Mouse (Mus musculus) cerebellum, adult 11-12 months (tissue): ENCODE measurements around the gene Ly86.

Experiments used
- DNase-seq: peaks from one replicate; pipeline ENCODE4 v3.0.0; 2022

Gene Ly86

DNA sequence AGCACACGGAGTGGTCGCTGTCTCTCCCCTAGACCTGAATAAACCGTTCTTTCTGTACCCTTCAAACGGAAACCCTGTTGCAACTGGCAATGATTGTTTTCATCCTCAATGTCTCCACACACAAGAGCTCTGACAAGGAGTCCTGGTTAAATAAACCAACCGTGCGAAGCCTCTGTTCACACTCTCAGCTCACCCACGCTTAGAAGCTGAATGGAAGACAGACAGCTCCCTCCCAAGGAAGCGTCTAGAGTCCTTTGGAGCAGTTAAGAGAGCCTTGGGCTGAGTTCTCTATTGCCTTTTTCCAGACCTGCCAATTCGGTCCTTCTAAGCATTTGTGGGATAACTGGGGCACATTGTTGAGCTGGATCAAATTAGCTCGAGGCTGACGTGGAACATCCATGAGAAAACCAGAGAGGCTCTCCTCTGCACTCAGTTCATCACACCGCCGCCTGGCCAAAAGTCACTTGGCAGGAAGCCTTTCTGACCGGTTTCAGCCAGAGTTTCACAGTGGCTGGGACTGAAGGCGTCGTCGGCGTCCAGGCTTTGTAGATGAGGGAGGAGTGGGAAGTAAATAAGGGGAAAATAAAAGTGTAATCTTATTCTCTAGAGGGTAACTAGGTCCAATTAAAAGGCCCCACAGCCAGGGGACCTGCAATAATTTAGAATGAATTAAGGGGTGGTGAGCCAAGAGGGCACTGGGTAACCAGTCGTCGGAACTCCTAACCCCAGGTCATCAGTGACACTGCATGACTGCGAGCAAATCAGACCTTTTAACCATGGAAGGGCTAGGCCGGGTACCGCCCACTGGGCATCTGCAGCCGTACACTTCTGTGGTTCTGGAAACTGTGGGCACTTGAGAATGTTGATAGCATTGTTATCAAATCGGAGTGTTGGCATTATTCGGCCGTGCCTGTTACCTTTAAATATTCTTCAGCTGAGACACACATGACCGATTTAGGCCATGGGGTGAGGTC lies 115.2 kb downstream of the Ly86 start:
- no peak for DNase-seq

DNA sequence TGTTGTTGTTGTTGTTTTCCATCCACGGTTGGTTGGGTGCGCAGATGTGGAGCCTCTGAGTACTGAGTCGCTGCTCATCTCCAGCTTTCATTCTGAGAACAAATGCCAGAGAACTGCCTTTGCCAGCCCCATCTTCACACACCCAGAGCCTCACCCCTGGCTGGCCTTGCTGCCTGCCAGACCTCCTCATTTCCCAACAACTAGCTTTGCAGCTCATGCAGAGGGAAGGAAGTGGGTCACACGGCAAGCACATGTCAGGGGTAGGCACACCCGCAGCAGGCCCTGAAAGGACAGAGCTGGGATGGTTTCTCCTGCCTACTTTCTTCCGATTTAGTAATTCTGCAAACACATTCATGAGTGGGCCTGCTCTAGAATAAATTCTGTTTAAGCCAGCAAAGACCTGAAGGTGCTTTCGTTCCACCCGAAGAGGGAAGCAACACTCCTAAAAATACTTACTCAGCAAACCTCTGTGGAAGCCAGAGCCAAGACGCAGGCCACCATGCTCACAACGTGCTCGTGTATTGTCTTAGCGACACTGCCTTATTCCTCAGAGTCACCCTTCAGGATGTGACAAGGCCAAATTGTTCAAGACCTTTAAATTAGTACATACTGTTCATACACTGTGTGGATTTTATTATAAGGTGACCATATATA lies 117.2 kb downstream of the Ly86 start:
- no peak for DNase-seq

DNA sequence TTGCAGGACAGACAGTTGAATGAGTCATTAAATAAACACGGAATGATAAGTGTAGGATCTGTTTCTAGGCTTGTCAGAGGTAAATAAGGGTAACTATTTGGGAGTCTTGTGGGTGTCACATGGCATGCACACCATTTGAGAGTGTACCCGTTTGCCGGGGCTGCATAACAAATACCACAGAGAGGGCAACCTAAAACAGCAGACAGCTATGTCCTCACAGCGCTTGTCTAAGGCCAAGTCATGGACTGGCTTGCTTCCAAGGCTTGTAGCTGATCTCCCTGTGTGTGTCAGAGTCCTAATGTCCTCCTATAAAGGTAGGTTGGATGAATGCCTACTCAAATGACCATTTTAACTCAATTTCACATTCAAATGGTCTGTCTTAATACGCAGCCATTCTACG lies 120.7 kb downstream of the Ly86 start:
- DNase-seq = no peak

DNA sequence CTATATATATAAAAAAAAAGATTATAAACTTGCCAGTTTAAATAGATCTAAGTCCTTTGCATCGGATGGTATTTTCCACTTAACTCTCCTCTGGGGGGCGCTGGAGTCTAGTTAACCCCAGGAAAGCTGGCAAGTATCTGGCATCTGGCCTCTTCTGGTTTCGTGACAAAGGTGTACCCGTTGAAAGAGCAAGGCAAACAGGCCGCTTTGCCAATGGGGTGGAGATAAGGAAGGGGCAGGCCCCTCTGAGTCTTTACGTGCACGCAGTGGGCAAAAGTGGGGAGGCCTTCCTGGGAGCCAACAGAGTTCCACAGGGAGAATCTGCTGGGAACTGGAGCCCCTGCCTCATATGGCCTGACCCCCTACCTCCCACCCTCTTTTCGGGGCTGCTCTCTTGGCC lies 122.8 kb downstream of the Ly86 start:
- no peak for DNase-seq
